Mouse (Mus musculus): ENCODE measurements at regions not wholly inside any gene's neighbourhood (a gene's known extent, or its start where the extent isn't known, plus 50 kb on each side); places are given as distances from the start of the nearest gene placed in this dataset.

DNA sequence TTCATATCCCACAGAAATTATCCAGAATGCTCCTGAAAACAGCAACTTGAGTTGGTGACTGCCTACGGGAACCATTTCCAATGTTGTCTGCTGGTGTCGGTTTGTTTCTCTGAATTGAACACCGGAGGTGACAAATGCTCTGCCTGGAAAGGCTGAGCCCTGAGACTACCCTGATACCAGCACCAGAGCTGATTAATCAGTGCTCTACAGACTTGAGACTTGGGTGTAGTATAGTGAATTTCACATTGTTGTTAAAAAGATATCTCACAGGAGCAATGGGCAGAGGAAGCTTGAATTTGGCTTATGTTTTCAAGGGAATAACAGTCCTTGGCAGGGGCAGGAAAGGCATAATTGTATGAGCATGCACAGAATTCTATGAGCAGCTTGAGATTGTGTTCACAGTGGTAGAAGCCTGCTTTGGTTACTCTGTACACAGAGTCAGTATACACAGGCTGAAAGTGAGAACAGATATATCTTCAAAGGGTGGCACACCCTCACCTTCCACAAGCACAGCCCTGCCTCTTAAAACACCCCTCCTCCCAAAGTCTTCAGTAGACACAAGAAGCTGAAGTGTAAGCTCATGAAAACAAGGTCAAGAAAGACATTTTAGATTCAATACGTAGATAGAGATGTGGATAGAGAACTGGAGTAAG, 447.1 kb downstream of the Meis1 start:
- DNase-seq, result no peak

DNA sequence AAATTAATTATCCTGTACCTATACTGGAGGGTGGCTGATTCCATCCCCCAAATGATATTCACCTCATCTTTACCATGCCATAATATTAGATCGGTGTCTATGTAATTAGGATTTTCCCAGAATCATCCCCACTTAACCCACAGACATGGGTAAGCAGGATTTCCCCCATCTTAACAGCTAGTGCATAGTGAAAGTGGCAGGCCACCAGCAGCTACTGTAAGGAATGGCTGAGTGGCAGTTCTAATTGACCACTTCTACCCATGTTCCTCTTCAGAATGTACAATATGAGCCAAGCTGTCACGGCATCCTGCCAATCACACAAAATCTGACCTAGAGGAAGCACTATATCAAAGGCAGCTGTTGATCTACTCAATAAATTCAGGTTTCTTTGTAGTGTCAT, 455.8 kb downstream of the Meis1 start:
- DNase-seq, result no peak

DNA sequence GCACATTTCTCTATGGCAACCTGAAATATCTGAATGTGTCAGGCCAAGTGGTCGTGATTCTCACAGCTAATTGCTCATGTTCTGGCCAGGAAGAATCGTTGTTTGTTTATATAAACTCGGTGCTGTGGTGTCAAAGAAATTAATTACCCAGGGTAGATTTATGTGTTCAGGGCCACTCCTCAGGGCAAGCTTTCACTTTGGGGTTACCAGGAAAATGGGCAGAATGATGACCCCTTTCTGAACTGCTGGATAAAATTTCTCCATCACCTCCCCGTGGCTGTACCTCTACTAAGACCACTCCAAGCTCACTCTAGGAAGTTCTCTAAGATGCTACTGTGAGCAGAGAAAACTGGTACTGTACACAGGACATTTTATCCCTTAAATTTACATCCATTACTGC, 460.1 kb downstream of the Meis1 start:
- DNase-seq, result no peak

DNA sequence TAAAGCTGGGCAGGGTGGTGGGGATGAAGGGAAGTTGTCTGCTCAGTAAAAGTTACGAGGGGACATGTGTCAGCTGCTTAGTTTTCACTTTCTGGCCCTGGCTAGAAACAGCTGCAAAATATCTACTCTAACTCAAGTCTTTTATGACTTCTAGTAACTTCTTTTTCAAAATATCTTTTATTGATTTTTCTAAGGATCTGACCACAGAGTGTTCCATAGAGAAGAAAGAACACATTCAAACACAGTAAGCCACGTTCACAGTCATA, 483.3 kb downstream of the Meis1 start:
- DNase-seq, result no peak

DNA sequence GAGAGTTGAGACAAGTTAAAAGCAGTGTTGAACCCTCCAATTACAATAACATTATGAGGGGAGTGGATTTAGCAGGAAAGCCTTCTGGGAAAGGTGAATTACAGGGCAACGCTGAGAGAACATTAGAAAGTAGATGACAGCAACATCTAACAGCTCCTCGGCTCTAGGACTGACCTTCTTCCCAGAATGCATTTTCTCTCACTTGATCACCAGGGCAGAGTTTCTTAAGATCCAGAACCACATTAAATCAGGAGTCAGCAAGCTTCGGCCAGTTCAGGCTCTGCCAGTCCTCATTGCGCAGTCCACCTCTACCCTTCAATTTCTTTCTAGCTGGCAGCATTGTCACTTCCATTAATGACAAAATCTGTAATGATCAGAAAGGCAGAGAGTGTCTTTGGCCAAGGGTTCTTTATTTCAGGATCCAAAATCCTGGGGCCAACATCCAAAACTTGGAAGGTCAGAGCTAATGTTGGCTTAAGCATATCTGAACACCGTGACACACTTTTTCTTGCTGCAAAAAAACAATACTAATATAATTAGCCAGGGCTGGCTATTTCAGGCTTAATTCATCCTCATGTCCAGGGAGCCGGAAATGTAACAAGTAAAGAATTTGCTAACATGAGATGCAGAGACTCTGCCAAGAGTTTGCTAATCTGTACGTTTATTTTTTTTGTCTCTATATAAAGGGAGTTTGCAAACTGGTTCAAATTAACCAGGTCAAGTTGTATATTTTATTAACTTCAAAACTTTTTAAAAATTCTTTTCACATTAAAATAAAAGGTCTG, 483.8 kb downstream of the Meis1 start:
- DNase-seq, result no peak

- DNase-seq, result no peak
Observed at GRCm38 (mm10) chr11:18531264-18532110, 487.3 kb downstream of the Meis1 start.

- DNase-seq, result no peak
Observed at GRCm38 (mm10) chr11:18528568-18528967, 490.2 kb downstream of the Meis1 start.

DNA sequence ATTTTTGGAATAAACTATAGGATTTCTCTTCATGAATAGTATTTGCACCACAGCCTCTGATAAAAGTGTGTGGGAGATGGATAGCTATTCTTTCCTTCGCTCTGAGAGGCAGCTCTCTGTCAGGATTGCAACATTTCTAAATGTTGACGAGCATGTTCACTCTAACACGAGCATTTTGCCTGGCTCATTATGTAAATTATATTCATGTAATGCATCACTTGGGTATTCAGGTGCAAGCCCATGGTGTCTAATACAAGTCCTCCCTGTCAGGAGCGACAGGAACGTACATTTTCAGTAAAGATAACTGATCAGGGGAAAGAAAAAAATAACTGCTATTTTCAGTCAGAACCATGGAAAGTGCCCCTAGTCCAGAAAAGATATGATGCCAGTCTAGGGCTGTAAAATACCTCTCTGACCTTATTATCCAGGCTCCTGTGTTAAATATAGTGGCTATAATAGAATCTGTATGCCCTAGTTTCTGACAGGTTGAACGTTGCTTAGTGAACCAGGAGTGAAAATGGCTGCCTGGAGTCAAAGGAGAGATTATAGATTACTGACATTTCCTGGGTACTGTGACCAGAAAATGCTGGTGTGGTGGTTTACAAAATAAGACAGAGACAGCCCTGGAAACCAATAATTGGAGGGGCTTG, 523.6 kb downstream of the Meis1 start:
- DNase-seq, result peak; percentile 9

- no peak for DNase-seq
Observed at GRCm38 (mm10) chr11:18493981-18494380, 524.8 kb downstream of the Meis1 start.

DNA sequence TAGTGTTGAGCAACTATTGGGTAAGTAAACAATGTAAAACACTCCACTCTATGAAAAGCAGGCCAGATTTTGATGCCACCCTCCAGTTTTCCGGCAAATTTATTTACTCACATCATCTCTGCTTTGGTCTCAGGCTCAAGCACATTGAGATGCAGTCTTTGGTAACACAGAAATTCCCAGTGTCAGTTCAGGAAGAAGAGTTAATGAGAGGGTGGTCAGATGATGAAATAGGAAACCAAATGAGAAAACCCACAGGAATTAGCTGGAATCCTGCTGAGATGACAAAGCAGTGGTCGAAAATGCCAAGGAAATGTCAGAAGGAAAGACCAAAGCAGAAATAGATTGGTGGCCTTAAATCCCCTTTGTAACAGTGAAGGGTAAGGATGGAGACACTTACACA, 525.7 kb downstream of the Meis1 start:
- DNase-seq, result no peak

GRCm38 (mm10) chr11:18489517-18490256, 529.1 kb downstream of the Meis1 start:
- no peak for DNase-seq

- no peak for DNase-seq
Observed at GRCm38 (mm10) chr11:18478841-18479240, 525.2 kb upstream of the Etaa1 start.

- no peak for DNase-seq
Observed at GRCm38 (mm10) chr11:18451271-18451670, 497.6 kb upstream of the Etaa1 start.

GRCm38 (mm10) chr11:18448879-18449278, 495.2 kb upstream of the Etaa1 start:
- DNase-seq, result no peak

DNA sequence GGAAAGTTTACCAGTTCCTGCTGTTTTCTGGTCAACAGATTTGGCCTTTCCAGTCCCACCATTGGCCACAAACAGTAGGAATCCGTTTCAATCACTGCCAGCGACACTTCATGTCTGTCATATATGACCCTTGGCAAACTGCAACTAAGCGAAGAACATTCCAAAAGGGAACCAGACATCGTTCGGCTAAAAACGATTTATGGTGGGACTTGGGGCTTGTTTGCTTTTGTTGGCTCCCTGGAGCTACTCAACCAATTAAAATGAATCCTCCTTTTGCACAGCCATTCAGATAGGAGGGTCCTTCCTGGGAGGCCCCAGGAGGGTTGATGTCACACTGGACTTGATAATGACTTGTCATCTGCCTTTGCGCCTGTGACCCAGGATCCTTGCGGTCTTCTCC, 490.9 kb upstream of the Etaa1 start:
- DNase-seq, result no peak

GRCm38 (mm10) chr11:18444101-18444500, 490.4 kb upstream of the Etaa1 start:
- DNase-seq, result no peak

GRCm38 (mm10) chr11:18443156-18443555, 489.5 kb upstream of the Etaa1 start:
- DNase-seq, result no peak

GRCm38 (mm10) chr11:18437834-18438611, 484.3 kb upstream of the Etaa1 start:
- DNase-seq, result no peak

- peak; percentile 11 for DNase-seq
Observed at GRCm38 (mm10) chr11:18421076-18421475, 467.4 kb upstream of the Etaa1 start.

DNA sequence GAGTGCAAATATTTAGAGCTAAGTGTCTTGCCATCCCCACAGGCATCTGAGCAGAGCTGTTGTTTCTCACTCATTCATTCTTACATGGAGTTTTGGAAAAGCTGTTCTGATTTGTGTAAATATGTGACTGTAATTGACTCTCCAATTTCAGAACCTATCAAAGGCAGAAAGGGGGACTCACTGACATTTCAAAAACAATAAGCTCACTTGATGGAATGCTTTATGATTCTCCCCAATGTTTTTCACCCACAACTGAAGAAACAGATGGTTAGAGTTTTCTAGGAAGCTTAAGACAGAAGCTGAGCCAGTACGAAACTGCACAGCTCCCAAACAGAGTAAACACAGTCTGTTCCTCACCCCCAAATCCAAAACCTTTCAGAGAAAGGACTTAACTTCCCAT, 460.1 kb upstream of the Etaa1 start:
- DNase-seq, result no peak

DNA sequence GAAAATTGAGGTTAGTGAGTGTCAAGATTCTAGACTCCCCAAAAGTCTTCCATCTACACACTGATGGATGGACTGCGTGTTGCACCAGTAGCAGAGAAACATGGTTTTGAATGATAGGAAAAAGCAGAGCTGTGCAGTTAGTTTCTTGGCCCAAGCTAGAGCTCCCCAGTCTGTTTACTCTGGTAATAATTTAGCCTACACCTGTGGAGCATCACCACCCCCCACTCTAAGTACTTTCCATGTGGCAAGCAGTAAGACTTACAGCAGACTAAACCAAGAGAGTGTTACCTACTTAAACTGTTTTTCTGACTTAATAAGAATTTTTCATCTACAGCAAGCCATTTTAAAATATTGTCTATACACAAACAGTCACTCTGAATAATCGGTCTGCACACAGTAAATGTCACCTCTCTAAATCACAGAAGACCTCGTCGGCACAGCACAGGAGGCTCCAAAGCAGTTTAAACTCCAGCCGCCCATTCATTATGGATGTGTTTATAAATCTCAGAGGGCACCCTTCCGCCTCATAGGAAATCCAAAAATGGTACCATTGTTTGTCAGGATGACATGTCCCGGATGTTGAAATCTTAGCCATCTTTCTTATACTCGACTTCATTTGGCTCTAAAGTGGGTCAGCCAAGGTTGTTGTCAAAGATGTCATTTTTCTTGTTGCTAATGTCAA, 454.5 kb upstream of the Etaa1 start:
- DNase-seq, result peak; percentile 12

Data from retina, postnatal 1 day (tissue).